Mouse (Mus musculus) E14TG2a.4 (cell line): ENCODE results near the gene Trim23.
A peak's percentile ranks its signal among the peaks of the same experiment; 100 is the strongest.
"Not testable (repeated sequence)": the region's sequence is repeated elsewhere in the genome, so short reads cannot be mapped to it uniquely, and the experiment has no call there.

ENCODE experiments used
- H3K27me3 ChIP-seq: 2 replicates; pipeline ENCODE4 v1.6.1; 2014; ENCODE audit warnings: low read length, control low read depth; ENCODE audit not compliant: insufficient read depth
- H3K36me3 ChIP-seq: 2 replicates; pipeline ENCODE4 v1.6.1; 2014; ENCODE audit warnings: low read length, control low read depth; ENCODE audit not compliant: insufficient read depth
- H3K4me1 ChIP-seq: replicated peaks from 2 replicates; pipeline ENCODE4 v1.6.1; 2014; ENCODE audit warnings: low read depth, low read length, control low read depth
- H3K4me3 ChIP-seq: replicated peaks from 2 replicates; pipeline ENCODE4 v1.5.1; 2014; ENCODE audit warnings: mild to moderate bottlenecking, low read length
- H3K9me3 ChIP-seq: 2 replicates; pipeline ENCODE4 v1.6.1; 2014; ENCODE audit warnings: low read length, control low read depth
- CTCF ChIP-seq: conservative IDR thresholded peaks from 2 replicates; pipeline ENCODE4 v1.5.1; 2014; ENCODE audit warnings: low read length
- NANOG ChIP-seq: IDR thresholded peaks from 2 replicates; pipeline ENCODE4 v1.6.1; 2014; ENCODE audit warnings: borderline replicate concordance, low read length, mixed read lengths
- POU5F1 ChIP-seq: IDR thresholded peaks from 2 replicates; pipeline ENCODE4 v1.6.1; 2014; ENCODE audit warnings: low read length, borderline replicate concordance

Gene Trim23

GRCm38 (mm10) chr13:104171711-104172110 lies 6.9 kb upstream of the Trim23 start:
- peaks cover 36% of the 10 kb centered on the region for H3K4me1 ChIP-seq
- H3K9me3 ChIP-seq: no peaks in the 10 kb centered on the region
- H3K36me3 ChIP-seq: peaks cover 55% of the 10 kb centered on the region
- no peak overlapping the region for H3K4me3 ChIP-seq
- no peaks in the 10 kb centered on the region for H3K27me3 ChIP-seq
- TF ChIP-seq NANOG (no peak), POU5F1 (no peak), CTCF (no peak)

DNA sequence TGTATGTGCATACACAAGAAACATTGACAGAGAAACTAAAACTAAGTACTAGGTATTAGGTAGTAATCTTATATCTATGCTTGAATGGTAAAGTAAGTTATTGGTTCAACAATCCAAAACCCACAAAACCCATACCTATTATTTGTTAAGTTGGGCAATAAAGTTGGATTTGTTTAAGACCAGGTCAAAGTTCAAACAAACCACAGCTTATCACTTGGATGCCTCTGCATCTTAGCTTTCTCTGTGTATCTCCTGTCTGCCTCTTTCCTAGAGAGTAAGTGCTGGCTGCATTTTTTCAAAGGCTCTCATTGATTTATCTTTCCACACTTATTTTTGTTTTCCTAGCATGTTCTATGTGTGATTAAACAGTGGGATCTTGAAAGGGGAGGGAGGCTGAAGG lies 6.1 kb upstream of the Trim23 start:
- Histone ChIP-seq H3K36me3 (peaks cover 48% of the 10 kb centered on the region), H3K27me3 (no peaks in the 10 kb centered on the region), H3K9me3 (no peaks in the 10 kb centered on the region), H3K4me3 (no peak overlapping the region), H3K4me1 (peaks cover 43% of the 10 kb centered on the region)
- TF ChIP-seq NANOG: no peak
- no peak for TF ChIP-seq CTCF
- no peak for TF ChIP-seq POU5F1

DNA sequence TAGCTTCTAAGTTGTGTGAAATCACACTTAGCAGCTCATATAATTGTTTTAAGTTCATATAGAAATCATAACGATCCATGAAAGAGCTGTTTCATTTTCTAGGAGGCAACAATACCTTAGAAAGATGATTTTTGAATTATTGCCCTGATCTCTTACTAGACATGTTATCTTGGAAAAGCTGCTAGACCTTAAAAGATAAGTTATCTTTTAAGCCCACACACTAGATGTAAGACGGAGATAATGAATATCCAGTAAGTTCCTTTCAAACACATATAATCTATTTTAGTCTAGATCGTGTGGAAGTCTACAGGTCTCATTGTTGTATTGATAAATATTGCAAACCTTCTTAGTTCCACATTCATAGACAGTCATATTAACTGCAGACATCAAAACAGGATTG lies 1.7 kb upstream of the Trim23 start:
- H3K9me3 ChIP-seq: no peaks in the 10 kb centered on the region
- TF ChIP-seq CTCF (no peak), POU5F1 (no peak), NANOG (no peak)
- no peaks in the 10 kb centered on the region for H3K27me3 ChIP-seq
- peaks cover 38% of the 10 kb centered on the region for H3K36me3 ChIP-seq
- peak overlapping the region; percentile 93 for H3K4me3 ChIP-seq
- H3K4me1 ChIP-seq: peaks cover 48% of the 10 kb centered on the region

DNA sequence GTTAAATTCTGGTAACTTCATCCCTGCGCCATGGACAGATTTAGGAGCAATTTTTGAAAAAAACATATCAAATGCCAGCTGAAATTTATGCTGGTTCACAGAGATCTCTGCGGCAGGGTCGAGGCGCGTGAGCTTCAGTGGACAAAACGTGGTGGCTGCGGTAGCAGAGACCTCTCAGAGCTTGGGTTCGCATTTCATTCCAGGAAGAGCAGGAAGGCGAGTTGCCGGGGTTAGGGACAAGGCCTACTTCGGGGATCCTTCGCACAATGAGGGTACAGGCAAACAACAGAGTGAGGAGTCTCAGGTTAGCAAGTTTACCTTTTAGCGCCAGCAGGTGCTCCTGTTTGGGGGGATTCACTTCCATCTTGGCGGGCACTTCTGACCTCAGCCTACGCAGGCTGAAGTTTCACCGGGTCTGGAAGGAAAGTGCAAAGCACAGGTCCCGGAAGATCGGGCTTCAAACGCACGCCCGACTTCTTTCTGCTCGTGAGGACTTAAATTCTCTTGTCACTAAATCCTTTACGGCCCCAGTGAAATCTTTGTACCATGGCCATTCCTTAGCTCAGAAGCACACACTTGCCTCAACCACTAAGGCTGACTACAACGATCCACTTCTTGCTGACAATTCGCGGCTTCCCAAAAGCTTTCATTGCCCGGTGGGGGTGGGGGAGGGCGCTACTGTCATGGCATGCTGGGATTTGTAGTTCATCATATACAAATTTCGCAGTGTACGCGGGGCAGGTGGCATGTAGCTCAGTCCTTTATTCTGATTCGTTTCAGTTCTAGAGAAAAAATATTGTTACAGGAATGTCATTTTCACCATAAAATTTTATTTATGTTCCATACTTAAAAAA lies 574 bp upstream of the Trim23 start, which contains the start of gene Trappc13:
TSS of gene Trappc13 (minus strand) at position 674 of the 854 bp plus-strand sequence.
- H3K9me3 ChIP-seq: no peaks in the 10 kb centered on the region
- peaks cover 36% of the 10 kb centered on the region for H3K36me3 ChIP-seq
- no peaks in the 10 kb centered on the region for H3K27me3 ChIP-seq
- H3K4me1 ChIP-seq: peaks cover 36% of the 10 kb centered on the region
- H3K4me3 ChIP-seq: peak within 1 kb of the TSS; percentile 93
- no peak for TF ChIP-seq POU5F1
- TF ChIP-seq NANOG: no peak
- TF ChIP-seq CTCF: no peak

DNA sequence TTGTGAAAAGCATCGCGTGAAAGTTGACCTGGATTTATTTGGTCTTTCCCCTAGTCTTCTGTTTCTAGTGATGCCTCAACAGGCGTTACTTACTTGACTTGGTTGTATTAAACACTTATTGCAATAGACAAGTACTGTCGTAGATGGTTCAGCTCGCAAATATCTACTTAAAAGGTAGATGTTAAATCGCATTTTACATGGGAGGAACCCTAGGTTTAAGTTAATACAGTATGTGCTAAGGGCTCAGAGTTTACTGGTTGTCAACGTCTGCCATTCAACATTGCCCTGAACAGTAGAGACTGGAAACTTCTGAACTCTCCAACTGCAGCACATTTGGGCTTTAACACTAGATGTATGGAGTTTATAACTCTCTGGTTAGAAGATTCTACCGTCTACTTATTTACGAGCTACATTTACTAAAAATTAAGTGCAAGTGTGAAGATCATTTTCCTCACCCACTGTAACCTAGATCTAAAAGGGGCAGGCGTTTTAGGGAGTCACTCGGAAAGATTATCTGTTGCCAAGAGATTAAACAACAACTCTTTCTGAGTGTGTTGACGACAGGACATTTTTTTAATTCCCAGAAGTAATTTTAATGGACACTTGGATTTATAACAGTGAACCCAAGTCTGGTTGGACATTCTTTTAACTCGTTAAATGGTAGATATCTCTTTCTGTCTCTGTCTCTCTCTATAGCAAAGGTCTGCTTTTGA lies 735 bp downstream of the Trim23 start:
- Histone ChIP-seq H3K36me3 (peaks cover 30% of the 10 kb centered on the region), H3K27me3 (no peaks in the 10 kb centered on the region), H3K4me1 (peaks cover 35% of the 10 kb centered on the region), H3K9me3 (no peaks in the 10 kb centered on the region), H3K4me3 (peak overlapping the region; percentile 93)
- no peak for TF ChIP-seq POU5F1
- no peak for TF ChIP-seq NANOG
- TF ChIP-seq CTCF: no peak

DNA sequence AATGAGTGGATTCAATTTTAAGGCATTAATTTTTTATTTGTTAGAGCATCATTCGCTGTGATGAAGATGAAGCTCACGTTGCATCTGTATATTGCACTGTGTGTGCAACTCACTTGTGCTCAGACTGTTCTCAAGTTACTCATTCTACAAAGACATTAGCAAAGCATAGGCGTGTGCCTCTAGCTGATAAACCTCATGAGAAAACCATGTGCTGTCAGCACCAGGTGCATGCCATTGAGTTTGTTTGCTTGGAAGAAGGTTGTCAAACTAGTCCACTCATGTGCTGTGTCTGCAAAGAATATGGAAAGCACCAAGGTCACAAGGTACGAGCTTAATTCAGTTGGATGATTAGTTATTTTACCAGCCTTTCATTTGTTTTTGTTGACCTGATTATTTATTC lies 8.8 kb downstream of the Trim23 start:
- Histone ChIP-seq H3K27me3 (no peaks in the 10 kb centered on the region), H3K4me1 (0 out of 2 replicates have a peak, but pooled peaks cover 3% of the 10 kb centered on the region)
- TF ChIP-seq POU5F1 (no peak), CTCF (no peak), NANOG (no peak)

DNA sequence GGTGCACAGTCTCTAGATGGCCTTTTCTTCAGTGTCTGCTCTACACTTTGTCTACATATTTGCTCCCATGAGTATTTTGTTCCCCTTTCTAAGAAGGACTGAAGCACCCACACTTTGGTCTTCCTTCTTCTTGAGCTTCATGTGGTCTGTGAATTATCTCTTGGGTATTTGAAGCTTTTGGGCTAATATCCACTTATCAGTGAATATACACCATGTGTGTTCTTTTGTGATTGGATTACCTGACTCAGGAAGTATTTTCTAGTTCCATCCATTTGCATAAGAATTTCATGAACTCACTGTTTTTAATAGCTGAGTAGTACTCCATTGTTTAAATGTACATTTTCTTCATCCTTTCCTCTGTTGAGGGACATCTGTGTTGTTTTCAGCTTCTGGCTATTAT lies 17.3 kb downstream of the Trim23 start:
- not testable (repeated sequence) for H3K4me3 ChIP-seq, H3K9me3 ChIP-seq, H3K4me1 ChIP-seq, H3K27me3 ChIP-seq
- H3K36me3 ChIP-seq: peaks cover 36% of the 10 kb centered on the region

More for the DNA sequence above, 8.8 kb downstream of the Trim23 start:
- Histone ChIP-seq H3K9me3 (no peaks in the 10 kb centered on the region), H3K36me3 (peaks cover 62% of the 10 kb centered on the region), H3K4me3 (no peak overlapping the region)

DNA sequence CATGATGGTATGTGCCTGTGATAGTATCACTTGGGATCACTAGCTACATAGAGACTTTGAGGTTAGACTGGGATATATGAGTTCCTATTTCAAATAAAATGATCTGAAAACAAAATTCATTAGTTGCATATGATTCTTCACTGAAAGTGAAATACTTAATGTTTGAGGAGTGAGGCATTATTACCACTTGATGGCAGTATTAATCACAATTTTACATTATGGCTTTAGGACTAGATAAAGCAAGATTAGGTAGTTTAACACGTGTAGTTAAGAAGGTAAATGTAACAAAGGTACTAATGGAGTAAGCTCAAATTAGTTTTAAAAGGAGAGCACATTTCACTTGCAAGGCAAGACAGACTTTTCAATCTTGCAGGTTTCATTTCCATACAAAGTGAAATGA lies 25.7 kb downstream of the Trim23 start:
- H3K36me3 ChIP-seq: peaks cover 59% of the 10 kb centered on the region

More for the DNA sequence above, 25.7 kb downstream of the Trim23 start:
- TF ChIP-seq NANOG: no peak
- no peak for TF ChIP-seq POU5F1
- 0 out of 2 replicates have a peak, but pooled peaks have one; percentile 2 for TF ChIP-seq CTCF
- no peaks in the 10 kb centered on the region for H3K4me1 ChIP-seq
- no peaks in the 10 kb centered on the region for H3K9me3 ChIP-seq
- no peak overlapping the region for H3K4me3 ChIP-seq
- no peaks in the 10 kb centered on the region for H3K27me3 ChIP-seq
